28 mouse cellular contexts compared by ENCODE assay signal in genomic region chr1:137921592-137921991, GRCm38 (mm10).
DNase-seq lines count a peak whose midpoint lies in the region; ATAC-seq and TF ChIP-seq lines count a peak whose summit lies in the region.
"Had no signal": no experiment of that assay in that cellular context is flagged by ENCODE, and none has a peak within 500 bp of the region (broad histone marks: within the 10 kb centered on the region; RNA-seq: fewer than 3 reads in every experiment).

No protein-coding gene starts in this region.

- no peaks in the 10 kb centered on the region for H3K27me3 ChIP-seq in forebrain, embryonic 15.5 days
- H3K27me3 ChIP-seq in forebrain, embryonic 11.5 days (ENCODE audit: control insufficient read depth, insufficient read depth, low read length): no peaks in the 10 kb centered on the region
- H3K27me3 ChIP-seq in lung, embryonic 15.5 days: no peaks in the 10 kb centered on the region
- H3K27me3 ChIP-seq: embryonic facial prominence, embryonic 12.5 days; intestine, embryonic 15.5 days; limb, embryonic 15.5 days; megakaryocyte, embryonic 14.5 days had no signal

- H3K27ac ChIP-seq in forebrain, embryonic 15.5 days (replicated peaks): peak overlapping the region; percentile 2
- H3K27ac ChIP-seq in forebrain, embryonic 11.5 days (ENCODE audit: low read depth, low read length): no peak overlapping the region
- 0 out of 2 replicates have a peak overlapping the region, but pooled peaks have one; percentile 29 for H3K27ac ChIP-seq in lung, embryonic 15.5 days
- peak overlapping the region; percentile 85 for H3K27ac ChIP-seq in bone marrow macrophage, adult 2 months (ENCODE audit: insufficient read depth, low read depth, low read length)
- H3K27ac ChIP-seq: embryonic facial prominence, embryonic 12.5 days; hindbrain, embryonic 10.5 days; intestine, embryonic 15.5 days; limb, embryonic 15.5 days had no signal

- peaks cover 10% of the 10 kb centered on the region for H3K36me3 ChIP-seq in forebrain, embryonic 15.5 days
- no peaks in the 10 kb centered on the region; the same call in 1 of the 2 replicates for H3K36me3 ChIP-seq in forebrain, embryonic 11.5 days (ENCODE audit: control insufficient read depth, insufficient read depth, low read length)
- peaks cover 12% of the 10 kb centered on the region; the same call in 1 of the 2 replicates for H3K36me3 ChIP-seq in lung, embryonic 15.5 days
- H3K36me3 ChIP-seq: intestine, embryonic 15.5 days had no signal

- no peak overlapping the region for H3K4me2 ChIP-seq in forebrain, embryonic 15.5 days (replicated peaks)
- H3K4me2 ChIP-seq in forebrain, embryonic 11.5 days (ENCODE audit: low read depth, low read length, severe bottlenecking): no peak overlapping the region
- no peak overlapping the region for H3K4me2 ChIP-seq in lung, embryonic 15.5 days
- H3K4me2 ChIP-seq: embryonic facial prominence, embryonic 12.5 days; heart, embryonic 11.5 days; intestine, embryonic 15.5 days; limb, embryonic 15.5 days had no signal

- no peaks in the 10 kb centered on the region for H3K9me3 ChIP-seq in forebrain, embryonic 15.5 days
- H3K9me3 ChIP-seq in forebrain, embryonic 11.5 days (ENCODE audit: control insufficient read depth, low read length): no peaks in the 10 kb centered on the region
- no peaks in the 10 kb centered on the region for H3K9me3 ChIP-seq in lung, embryonic 15.5 days
- H3K9me3 ChIP-seq: embryonic facial prominence, embryonic 12.5 days; hindbrain, embryonic 10.5 days; intestine, embryonic 15.5 days; limb, embryonic 15.5 days; megakaryocyte, embryonic 14.5 days had no signal

- 90% methylated on average over 2 of the region's 2 CpGs for whole genome bisulfite sequencing in forebrain, embryonic 15.5 days
- WGBS in forebrain, embryonic 11.5 days: 85% methylated on average over 2 of the region's 2 CpGs
- WGBS in lung, embryonic 15.5 days: 88% methylated on average over 2 of the region's 2 CpGs

- H3K9ac ChIP-seq in forebrain, embryonic 15.5 days (replicated peaks): no peak overlapping the region
- no peak overlapping the region for H3K9ac ChIP-seq in forebrain, embryonic 11.5 days (ENCODE audit: low read length)
- no peak overlapping the region for H3K9ac ChIP-seq in lung, embryonic 15.5 days
- H3K9ac ChIP-seq: embryonic facial prominence, embryonic 12.5 days; intestine, embryonic 15.5 days; limb, embryonic 15.5 days had no signal

- no peak for ATAC-seq in forebrain, embryonic 15.5 days (replicated peaks)
- ATAC-seq in forebrain, embryonic 11.5 days (replicated peaks; ENCODE audit: low FRiP score): no peak
- ATAC-seq in lung, embryonic 15.5 days (ENCODE audit: borderline replicate concordance, extremely low read depth, low FRiP score, low TSS enrichment): no peak
- peak; percentile 91 for ATAC-seq in megakaryocyte, adult 5-6 weeks (ENCODE audit: poor library complexity, severe bottlenecking)
- no peak for ATAC-seq in erythroid progenitor cell, adult 5-6 weeks (replicated peaks; ENCODE audit: low FRiP score, poor library complexity, severe bottlenecking)
- ATAC-seq: forebrain, embryonic 16.5 days; hindbrain, embryonic 16.5 days; intestine, embryonic 15.5 days; lung, postnatal 0 days; midbrain, embryonic 16.5 days had no signal

- TF ChIP-seq POLR2A in bone marrow macrophage, adult 2 months (IDR thresholded peaks at IDR 0.05; ENCODE audit: borderline replicate concordance, low read depth, low read length): no peak

- TF ChIP-seq CTCF in bone marrow macrophage, adult 2 months (IDR thresholded peaks at IDR 0.05; ENCODE audit: low read depth, low read length): no peak

- peaks cover 32% of the 10 kb centered on the region for H3K4me1 ChIP-seq in forebrain, embryonic 15.5 days
- H3K4me1 ChIP-seq in forebrain, embryonic 11.5 days (replicated peaks; ENCODE audit: control insufficient read depth, insufficient read depth, low read length): peaks cover 8% of the 10 kb centered on the region; the same call in 1 of the 2 replicates
- peaks cover 15% of the 10 kb centered on the region for H3K4me1 ChIP-seq in lung, embryonic 15.5 days
- H3K4me1 ChIP-seq in bone marrow macrophage, adult 2 months (ENCODE audit: control insufficient read depth, insufficient read depth, low read length): peaks cover 33% of the 10 kb centered on the region
- H3K4me1 ChIP-seq: limb, embryonic 15.5 days had no signal

- no peak overlapping the region for H3K4me3 ChIP-seq in forebrain, embryonic 15.5 days
- H3K4me3 ChIP-seq in forebrain, embryonic 11.5 days (ENCODE audit: low read depth, low read length): no peak overlapping the region
- no peak overlapping the region for H3K4me3 ChIP-seq in lung, embryonic 15.5 days
- H3K4me3 ChIP-seq in bone marrow macrophage, adult 2 months (ENCODE audit: insufficient read depth, low read length): peak overlapping the region; percentile 38
- H3K4me3 ChIP-seq: embryonic facial prominence, embryonic 12.5 days; hindbrain, embryonic 10.5 days; intestine, embryonic 15.5 days; limb, embryonic 15.5 days; megakaryocyte, embryonic 14.5 days had no signal

- DNase-seq in forebrain, embryonic 11.5 days (ENCODE audit: low spot score): no peak
- no peak for DNase-seq in lung, postnatal 4 days
- DNase-seq in gastrocnemius, adult 18-20 months (ENCODE audit: low spot score): no peak
- DNase-seq: adrenal gland, postnatal 36 days; cerebellum, adult 11-12 months; cerebellum, postnatal 14 days; gastrocnemius, postnatal 25 days; kidney, adult 9 months; kidney, postnatal 14 days; left cerebral cortex, postnatal 4 days; right cerebral cortex, postnatal 25 days; spleen, adult 18-20 months; thymus, postnatal 4 days had no signal
